Mouse (Mus musculus) B cell, adult (primary cell): ENCODE measurements around the gene Gm17332. TPM values are rescaled to one million over a fixed set of nuclear protein-coding genes. Genes with fewer than 3 reads are reported as not detected.

ENCODE experiments used
- total RNA-seq: library from RNA; stranded (reverse); gene quantifications from 4 replicates; pipeline ENCODE4 v1.2.4, GENCODE M21; 2023; ENCODE audit not compliant: inconsistent age

Gene Gm17332
- total RNA-seq: not detected in 4 replicates

DNA sequence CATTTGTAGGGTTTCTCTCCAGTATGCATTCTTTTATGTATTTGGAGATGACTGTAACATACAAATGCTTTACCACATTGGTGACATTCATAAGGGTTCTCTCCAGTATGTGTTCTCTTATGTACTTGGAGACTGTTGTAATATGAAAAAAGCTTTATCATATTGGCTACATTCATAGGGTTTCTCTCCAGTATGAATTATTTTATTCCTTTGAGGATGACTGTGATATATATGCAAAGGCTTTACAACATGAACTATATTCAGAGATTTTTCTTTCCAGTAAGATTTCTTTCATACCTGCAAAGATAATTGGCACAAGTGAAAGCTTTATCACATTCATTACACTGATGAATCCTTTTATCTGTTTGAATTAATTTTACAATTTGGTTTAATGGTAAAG is at the start of gene Gm17332:
Gm17332 (minus strand) TSS at position 101 of the 400 bp plus-strand sequence.

Other genes starting within 250 kb of the Gm17332 start
- gene Erlec1, start 228.1 kb downstream of the Gm17332 start, total RNA-seq: 29.2 to 32.8 TPM (median 31.5 TPM) in 4 replicates
- gene Chac2, start 196.1 kb downstream of the Gm17332 start, total RNA-seq: 0.66 to 2.9 TPM (median 1.6 TPM) in 4 replicates
- not detected in 4 replicates for gene Stc2, start 187.6 kb upstream of the Gm17332 start, total RNA-seq